In genomic region chr3:62860731-62861130, GRCm38 (mm10) we compare ENCODE assay signal across 7 mouse cellular contexts.
DNase-seq lines count a peak whose midpoint lies in the region; ATAC-seq and TF ChIP-seq lines count a peak whose summit lies in the region.

No protein-coding gene starts in this region.

- no peak overlapping the region for H3K27ac ChIP-seq in midbrain, embryonic 11.5 days (ENCODE audit: low read depth, low read length)
- no peak overlapping the region for H3K27ac ChIP-seq in intestine, embryonic 16.5 days (ENCODE audit: low read length)

- no peaks in the 10 kb centered on the region for H3K9me3 ChIP-seq in midbrain, embryonic 11.5 days (ENCODE audit: control insufficient read depth, low read length)
- H3K9me3 ChIP-seq in intestine, embryonic 16.5 days (ENCODE audit: control insufficient read depth, low read length): no peaks in the 10 kb centered on the region

- peak; percentile 76; the same call in 1 of the 2 replicates for ATAC-seq in midbrain, embryonic 11.5 days (ENCODE audit: low FRiP score)
- no peak for ATAC-seq in intestine, embryonic 16.5 days

- no peaks in the 10 kb centered on the region for H3K27me3 ChIP-seq in midbrain, embryonic 11.5 days (ENCODE audit: control insufficient read depth, insufficient read depth, low read length)
- H3K27me3 ChIP-seq in intestine, embryonic 16.5 days (replicated peaks; ENCODE audit: control insufficient read depth, insufficient read depth, low read length): no peaks in the 10 kb centered on the region

- 21% methylated on average over 3 of the region's 3 CpGs for WGBS in lung, adult 2 months
- 15% methylated on average over 3 of the region's 3 CpGs for WGBS in midbrain, embryonic 11.5 days
- 14% methylated on average over 3 of the region's 3 CpGs for WGBS in intestine, embryonic 16.5 days

- no peak overlapping the region for H3K9ac ChIP-seq in midbrain, embryonic 11.5 days (ENCODE audit: low read length)
- H3K9ac ChIP-seq in intestine, embryonic 16.5 days (ENCODE audit: low read depth, low read length): no peak overlapping the region

- no peak overlapping the region for H3K4me2 ChIP-seq in midbrain, embryonic 11.5 days
- no peak overlapping the region for H3K4me2 ChIP-seq in intestine, embryonic 16.5 days (ENCODE audit: low read depth, low read length)

- no peaks in the 10 kb centered on the region for H3K4me1 ChIP-seq in lung, adult 2 months (ENCODE audit: control insufficient read depth, insufficient read depth, low read length)
- no peaks in the 10 kb centered on the region for H3K4me1 ChIP-seq in midbrain, embryonic 11.5 days (ENCODE audit: control insufficient read depth, insufficient read depth, low read length)
- no peaks in the 10 kb centered on the region for H3K4me1 ChIP-seq in intestine, embryonic 16.5 days (ENCODE audit: control insufficient read depth, insufficient read depth, low read length)

- DNase-seq in lung, adult 2 months: no peak
- no peak for DNase-seq in lung, postnatal 25 days (ENCODE audit: low spot score)
- peak; percentile 15 for DNase-seq in embryo, embryonic 9.5 days (ENCODE audit: extremely low spot score)
- peak; percentile 17 for DNase-seq in kidney, postnatal 14 days
- peak; percentile 85 for DNase-seq in midbrain, embryonic 11.5 days (ENCODE audit: low spot score, missing footprints)
- DNase-seq in urinary bladder, postnatal 10 days (ENCODE audit: low spot score): no peak

- TF ChIP-seq CTCF in lung, adult 2 months (IDR thresholded peaks at IDR 0.05; ENCODE audit: insufficient read depth, low read length): peak; percentile 34; the same call in 1 of the 2 replicates

- no peak for TF ChIP-seq POLR2A in lung, adult 2 months (IDR thresholded peaks at IDR 0.05; ENCODE audit: borderline replicate concordance, extremely low read depth, low read depth, low read length)

- no peaks in the 10 kb centered on the region for H3K36me3 ChIP-seq in midbrain, embryonic 11.5 days (ENCODE audit: control insufficient read depth, insufficient read depth, low read length)
- H3K36me3 ChIP-seq in intestine, embryonic 16.5 days (ENCODE audit: control insufficient read depth, insufficient read depth, low read length): no peaks in the 10 kb centered on the region

- no peak overlapping the region for H3K4me3 ChIP-seq in lung, adult 2 months (replicated peaks; ENCODE audit: extremely low read depth, low read depth, low read length)
- no peak overlapping the region for H3K4me3 ChIP-seq in midbrain, embryonic 11.5 days (ENCODE audit: low read depth, low read length)
- H3K4me3 ChIP-seq in intestine, embryonic 16.5 days (ENCODE audit: low read length): no peak overlapping the region

Comparison
In these comparisons a context has a peak if more than half of its experiments do, and no peak if none do; other contexts are left out.
1. DNase-seq: peak in embryo, embryonic 9.5 days (single experiment), kidney, postnatal 14 days (single experiment) and midbrain, embryonic 11.5 days (single experiment); none in lung, adult 2 months (single experiment), lung, postnatal 25 days (single experiment) and urinary bladder, postnatal 10 days (single experiment).